Mouse (Mus musculus) testis, adult 2 months (tissue): Measurements from ENCODE around the gene Kifc5b.

ENCODE experiments used
- CTCF ChIP-seq: fragments of 200-500 bp; IDR thresholded peaks from 2 replicates; pipeline ENCODE4 v1.5.1; 2012; ENCODE audit warnings: low read depth, mild to moderate bottlenecking, inconsistent platforms, low read length, moderate library complexity; ENCODE audit not compliant: control insufficient read depth, insufficient read depth, insufficient replicate concordance
- POLR2A ChIP-seq: fragments of 200-500 bp; IDR thresholded peaks from 2 replicates; pipeline ENCODE4 v1.6.1; 2012; ENCODE audit warnings: low read depth, mild to moderate bottlenecking, inconsistent platforms, low read length, moderate library complexity; ENCODE audit not compliant: control insufficient read depth

DNA sequence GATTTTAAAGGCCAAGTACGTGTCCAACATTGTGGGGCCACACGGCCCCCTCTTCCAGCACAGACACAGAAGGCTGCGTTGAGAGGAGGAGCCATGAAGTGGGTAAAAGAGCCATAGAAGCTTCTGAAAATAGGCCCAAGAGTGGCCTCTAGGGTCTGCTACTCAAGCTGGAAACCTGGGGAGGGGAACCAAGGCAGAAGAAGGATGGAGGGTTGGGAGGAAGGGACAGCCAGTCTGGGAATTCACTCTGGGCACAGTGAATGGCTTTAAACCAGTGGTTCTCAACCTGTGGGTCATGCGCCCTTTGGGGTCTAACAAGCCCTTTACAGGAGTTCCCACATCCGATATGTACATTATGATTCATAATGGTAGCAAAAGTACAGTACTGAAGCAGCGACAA is 52.4 kb downstream of the Kifc5b start:
- TF ChIP-seq CTCF (no peak), POLR2A (no peak)
